Mouse (Mus musculus) c-Kit-negative CD71-positive TER-119-positive erythroid progenitor cells, embryonic 14.5 days (primary cell): ENCODE data around the gene Sox6.
"Not testable (repeated sequence)": the region's sequence is repeated elsewhere in the genome, so short reads cannot be mapped to it uniquely, and the experiment has no call there.

Experiments
- DNase-seq: peaks from one replicate; pipeline ENCODE4 v3.0.0-alpha.2; 2013; ENCODE audit warnings: low read depth, low spot score

Gene Sox6

DNA sequence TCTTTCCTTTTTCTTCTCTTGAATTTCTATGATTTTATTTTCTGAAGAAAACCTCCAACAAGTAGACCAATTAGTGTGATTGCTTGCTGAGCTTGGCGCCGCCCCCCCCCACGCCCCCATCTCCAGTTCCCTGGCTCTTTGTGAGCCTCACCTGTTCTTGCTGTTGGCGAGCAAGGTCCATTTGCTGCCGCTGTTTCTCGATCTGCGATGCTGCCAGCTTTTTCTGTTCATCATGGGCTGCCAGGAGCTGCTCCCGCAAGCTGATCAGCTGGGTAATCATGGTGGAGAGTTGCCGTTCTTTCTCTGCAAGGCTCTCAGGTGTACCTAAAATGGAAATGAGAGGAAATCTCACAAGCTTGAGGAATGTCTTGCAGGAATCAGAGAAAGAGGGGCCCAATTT lies 376.5 kb downstream of the Sox6 start:
- DNase-seq, result no peak

DNA sequence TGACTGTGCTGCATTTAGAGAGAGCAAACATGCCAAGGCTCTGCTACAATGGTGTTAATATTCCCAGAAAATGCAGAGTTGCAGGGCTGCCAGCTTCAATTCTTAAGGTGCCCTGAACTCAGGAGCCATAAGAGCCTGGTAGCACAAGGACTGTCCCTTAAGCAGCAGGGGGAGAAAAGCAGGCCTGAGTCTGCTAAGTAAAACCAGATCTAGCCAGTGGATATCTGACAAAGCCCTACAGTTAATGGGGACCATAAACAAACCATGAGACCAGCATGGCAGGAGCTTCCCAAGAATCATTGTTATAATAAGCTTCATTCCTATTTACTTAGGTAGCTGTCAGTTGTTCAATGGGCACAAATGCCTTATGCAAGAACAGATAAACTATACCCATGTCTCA lies 391.9 kb downstream of the Sox6 start:
- DNase-seq, result no peak

GRCm38 (mm10) chr7:115645971-115646447 lies 392.6 kb downstream of the Sox6 start:
- no peak for DNase-seq

- DNase-seq, result no peak
Measured at GRCm38 (mm10) chr7:115645272-115645970, 393.2 kb downstream of the Sox6 start.

- no peak for DNase-seq
Measured at GRCm38 (mm10) chr7:115630691-115631090, 407.9 kb downstream of the Sox6 start.

DNA sequence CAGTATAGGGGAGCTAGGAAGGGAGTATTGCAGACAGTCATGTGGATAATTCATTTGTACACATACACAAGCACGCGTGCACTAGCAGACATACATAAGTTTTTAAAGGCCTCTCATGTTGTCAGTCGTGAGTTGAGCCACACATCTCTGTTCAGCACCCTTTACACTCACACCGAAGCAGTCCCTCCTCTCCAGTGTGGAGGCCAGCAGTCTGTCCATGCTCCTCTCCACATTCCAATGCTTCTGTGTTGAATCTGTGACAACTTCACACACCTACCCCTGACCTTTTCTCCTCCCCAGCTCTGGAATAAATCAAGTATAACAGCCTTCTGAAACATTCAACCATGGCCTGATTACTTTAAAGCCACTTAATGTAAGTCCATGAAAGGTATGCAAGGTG lies 408.3 kb downstream of the Sox6 start:
- DNase-seq, result no peak

GRCm38 (mm10) chr7:115628766-115629165 lies 409.8 kb downstream of the Sox6 start:
- no peak for DNase-seq

- DNase-seq, result no peak
Measured at GRCm38 (mm10) chr7:115625956-115626355, 412.6 kb downstream of the Sox6 start.

DNA sequence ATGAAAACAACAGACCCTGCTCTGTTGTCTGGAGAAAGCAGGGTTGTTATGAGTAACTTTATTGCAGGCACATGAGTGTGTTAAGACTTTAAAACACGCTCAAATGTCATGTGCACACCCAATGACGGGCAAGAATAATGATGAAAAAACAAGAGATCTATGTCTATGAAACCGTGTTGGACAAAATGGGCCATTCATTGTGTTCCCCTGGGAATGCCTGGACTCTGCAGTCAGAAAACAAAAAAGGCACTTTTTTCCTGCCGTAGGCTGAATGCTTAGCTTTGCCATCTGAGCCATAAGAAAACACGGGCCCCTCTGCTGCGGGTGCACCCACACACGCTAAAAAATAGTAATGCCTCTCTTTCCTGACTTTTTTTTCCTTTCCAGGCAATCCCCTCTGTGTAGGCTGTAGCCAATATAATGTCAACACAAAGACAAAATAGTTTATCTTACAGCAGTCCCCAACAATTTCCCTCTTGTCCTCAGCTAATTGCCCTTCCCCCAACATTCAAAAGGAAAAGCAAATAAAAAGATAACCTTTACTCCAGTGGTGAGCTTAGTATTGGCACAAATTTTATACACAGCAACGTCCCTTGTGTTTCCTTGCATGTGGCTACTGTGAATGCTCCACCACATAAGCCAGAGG lies 413.6 kb downstream of the Sox6 start:
- no peak for DNase-seq

- no peak for DNase-seq
Measured at GRCm38 (mm10) chr7:115624451-115624850, 414.1 kb downstream of the Sox6 start.

- DNase-seq, result no peak
Measured at GRCm38 (mm10) chr7:115615697-115616237, 422.8 kb downstream of the Sox6 start.

DNA sequence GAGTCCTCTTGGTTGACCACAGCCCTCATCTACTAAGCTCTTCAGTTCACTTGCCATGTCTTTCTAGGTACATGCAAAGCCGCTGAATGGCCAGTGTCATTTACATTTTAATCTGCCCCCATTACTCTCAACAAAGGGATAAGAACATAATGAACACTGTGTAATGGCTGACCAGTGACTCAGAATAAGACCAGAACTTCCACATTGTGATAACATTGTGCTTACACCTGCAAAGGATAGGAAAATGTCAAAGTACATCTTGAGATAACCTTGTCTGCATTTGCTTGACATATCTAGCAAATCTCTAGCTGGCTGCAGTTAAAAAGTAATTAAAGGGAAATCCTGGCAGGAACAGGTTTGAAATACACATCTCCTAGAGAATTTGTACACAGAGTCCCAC lies 431.1 kb downstream of the Sox6 start:
- no peak for DNase-seq

DNA sequence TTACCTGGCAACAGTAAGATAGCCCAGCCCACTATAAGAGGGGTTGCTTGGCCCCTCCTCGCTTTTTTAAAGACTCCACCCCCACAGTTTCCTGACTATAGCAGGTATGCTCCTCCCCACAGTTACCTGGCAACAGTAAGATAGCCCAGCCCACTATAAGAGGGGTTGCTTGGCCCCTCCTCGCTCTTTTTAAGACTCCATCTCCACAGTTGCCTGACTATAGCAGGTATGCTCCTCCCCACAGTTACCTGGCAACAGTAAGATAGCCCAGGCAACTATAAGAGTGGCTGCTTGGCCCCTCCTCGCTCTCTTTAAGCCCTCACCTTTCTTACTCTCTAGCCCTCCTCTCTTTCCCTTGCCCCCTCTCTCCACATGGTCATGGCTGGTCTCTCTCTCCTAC lies 432.5 kb downstream of the Sox6 start:
- DNase-seq, result not testable (repeated sequence)

- DNase-seq, result no peak
Measured at GRCm38 (mm10) chr7:115604883-115605282, 433.7 kb downstream of the Sox6 start.

DNA sequence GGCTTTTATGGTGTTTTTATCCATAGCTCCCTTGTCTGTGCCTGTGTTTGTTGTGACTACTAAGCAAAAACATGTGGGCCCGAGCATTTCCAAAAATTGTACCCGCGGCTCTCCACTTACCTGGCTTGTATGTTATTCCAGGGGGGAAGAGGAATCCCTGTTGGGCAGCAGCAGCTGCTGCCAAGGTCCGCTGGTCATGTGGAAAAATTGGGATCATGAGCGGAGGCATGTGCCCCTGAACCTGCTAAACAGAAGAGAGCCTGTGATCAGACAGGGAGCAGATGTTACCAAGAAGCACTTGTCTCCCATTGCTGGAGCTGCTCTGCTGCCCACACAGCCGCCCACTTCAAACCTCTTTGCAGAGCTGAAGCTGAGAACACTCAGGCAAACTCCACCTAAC lies 441.2 kb downstream of the Sox6 start:
- DNase-seq, result no peak

GRCm38 (mm10) chr7:115580461-115580860 lies 458.1 kb downstream of the Sox6 start:
- no peak for DNase-seq

DNA sequence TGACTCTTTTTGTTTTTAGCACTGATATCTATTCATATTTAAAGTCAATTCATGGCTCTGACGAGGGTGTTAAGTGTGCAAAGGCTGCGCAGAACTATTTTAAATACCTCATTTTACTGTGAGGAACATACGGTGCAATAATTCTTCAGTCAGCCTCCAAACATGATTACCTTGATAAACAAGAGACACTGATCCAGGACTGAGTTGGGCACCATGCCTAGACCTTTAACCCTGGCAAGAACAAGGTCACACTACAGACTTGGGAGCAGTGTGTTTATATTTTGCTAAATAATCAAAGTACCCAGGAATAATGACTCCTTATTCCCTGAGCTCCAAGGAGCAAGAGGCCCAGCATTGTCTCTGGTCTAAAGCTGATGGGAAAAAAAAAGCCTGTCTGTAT lies 458.8 kb downstream of the Sox6 start:
- DNase-seq, result no peak

GRCm38 (mm10) chr7:115576387-115576786 lies 462.2 kb downstream of the Sox6 start:
- DNase-seq, result no peak

GRCm38 (mm10) chr7:115574834-115575233 lies 463.8 kb downstream of the Sox6 start:
- DNase-seq, result no peak

- no peak for DNase-seq
Measured at GRCm38 (mm10) chr7:115568821-115569240, 469.8 kb downstream of the Sox6 start.

- DNase-seq, result no peak
Measured at GRCm38 (mm10) chr7:115568301-115568700, 470.3 kb downstream of the Sox6 start.

GRCm38 (mm10) chr7:115566818-115567217 lies 471.8 kb downstream of the Sox6 start:
- DNase-seq, result no peak

DNA sequence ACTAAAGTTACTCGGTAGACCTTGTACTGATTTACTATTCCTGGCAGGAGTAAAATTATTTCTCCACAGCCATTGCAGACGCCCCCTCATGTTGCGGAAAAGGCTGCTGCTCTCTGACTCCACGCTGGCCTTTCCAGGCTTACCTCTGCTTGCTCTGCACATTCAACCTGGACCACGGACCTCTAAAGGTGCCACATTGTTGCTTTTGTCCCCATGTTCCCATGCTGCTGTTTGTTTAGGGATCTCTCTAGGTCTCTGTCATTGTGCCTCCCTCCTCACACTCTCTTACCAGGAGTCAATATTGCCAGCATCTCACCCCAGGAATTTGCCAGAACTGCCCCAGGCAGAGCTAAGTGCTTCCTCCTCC lies 473.6 kb downstream of the Sox6 start:
- DNase-seq, result no peak
